Mouse (Mus musculus): Measurements from ENCODE around the gene Hnf1a. TPM values are rescaled to one million over a fixed set of nuclear protein-coding genes. Genes with fewer than 3 reads are reported as not detected.
"Not testable (repeated sequence)": the region's sequence is repeated elsewhere in the genome, so short reads cannot be mapped to it uniquely, and the experiment has no call there.

The Hnf1a gene
- polyA plus RNA-seq, 1 experiment from 2014 or later, result 5.4 TPM

- peak; percentile 78 for ATAC-seq (ENCODE audit: low FRiP score, low TSS enrichment)
- peak; percentile 74 for DNase-seq (ENCODE audit: low spot score)
Observed at GRCm38 (mm10) chr5:114921551-114922365, 49.1 kb downstream of the Hnf1a start.

GRCm38 (mm10) chr5:114917357-114917756 is 53.5 kb downstream of the Hnf1a start:
- not testable (repeated sequence) for H3K27me3 ChIP-seq (ENCODE audit: control insufficient read depth, insufficient read depth, low read length); H3K4me3 ChIP-seq (ENCODE audit: low read depth, low read length); ATAC-seq (ENCODE audit: low FRiP score, low TSS enrichment); H3K9ac ChIP-seq (ENCODE audit: low read length); H3K4me1 ChIP-seq (replicated peaks; ENCODE audit: control insufficient read depth, insufficient read depth); DNase-seq (ENCODE audit: low spot score); H3K36me3 ChIP-seq (ENCODE audit: control insufficient read depth, insufficient read depth, low read length); H3K4me2 ChIP-seq (replicated peaks; ENCODE audit: low read depth); H3K9me3 ChIP-seq (ENCODE audit: control insufficient read depth, low read length); H3K27ac ChIP-seq (replicated peaks)
- WGBS, result 94% methylated on average over 5 of the region's 5 CpGs

More at GRCm38 (mm10) chr5:114921551-114922365, 49.1 kb downstream of the Hnf1a start:
- Histone ChIP-seq H3K4me1 (replicated peaks; ENCODE audit: control insufficient read depth, insufficient read depth) (no peaks in the 10 kb centered on the region), H3K27ac (replicated peaks) (peak overlapping the region; percentile 53; the same call in 1 of the 2 replicates), H3K27me3 (ENCODE audit: control insufficient read depth, insufficient read depth, low read length) (no peaks in the 10 kb centered on the region), H3K9ac (ENCODE audit: low read length) (no peak overlapping the region), H3K9me3 (ENCODE audit: control insufficient read depth, low read length) (no peaks in the 10 kb centered on the region), H3K4me2 (replicated peaks; ENCODE audit: low read depth) (no peak overlapping the region), H3K4me3 (ENCODE audit: low read depth, low read length) (no peak overlapping the region), H3K36me3 (ENCODE audit: control insufficient read depth, insufficient read depth, low read length) (no peaks in the 10 kb centered on the region)
- TF ChIP-seq CTCF (IDR thresholded peaks at IDR 0.05; ENCODE audit: low read depth), result peak; percentile 64
- no peak for TF ChIP-seq EP300 (optimal IDR thresholded peaks at IDR 0.05)
- WGBS, result 62% methylated on average over 19 of the region's 19 CpGs

GRCm38 (mm10) chr5:114916777-114917176 is 54.1 kb downstream of the Hnf1a start:
- Histone ChIP-seq H3K27ac (replicated peaks) (no peak overlapping the region), H3K27me3 (ENCODE audit: control insufficient read depth, insufficient read depth, low read length) (no peaks in the 10 kb centered on the region), H3K9ac (ENCODE audit: low read length) (no peak overlapping the region), H3K36me3 (ENCODE audit: control insufficient read depth, insufficient read depth, low read length) (no peaks in the 10 kb centered on the region), H3K4me1 (replicated peaks; ENCODE audit: control insufficient read depth, insufficient read depth) (no peaks in the 10 kb centered on the region), H3K4me2 (replicated peaks; ENCODE audit: low read depth) (no peak overlapping the region), H3K4me3 (ENCODE audit: low read depth, low read length) (no peak overlapping the region), H3K9me3 (ENCODE audit: control insufficient read depth, low read length) (no peaks in the 10 kb centered on the region)
- DNase-seq (ENCODE audit: low spot score), result no peak
- no peak for ATAC-seq (ENCODE audit: low FRiP score, low TSS enrichment)
- WGBS, result 75% methylated on average over 4 of the region's 4 CpGs
- TF ChIP-seq CTCF (IDR thresholded peaks at IDR 0.05; ENCODE audit: low read depth), result no peak
- no peak for TF ChIP-seq EP300 (optimal IDR thresholded peaks at IDR 0.05)

GRCm38 (mm10) chr5:114915854-114916253 is 55.0 kb downstream of the Hnf1a start:
- no peak for ATAC-seq (ENCODE audit: low FRiP score, low TSS enrichment)
- 78% methylated on average over 5 of the region's 5 CpGs for WGBS

GRCm38 (mm10) chr5:114914855-114915254 is 56.0 kb downstream of the Hnf1a start:
- no peak overlapping the region for H3K4me3 ChIP-seq (ENCODE audit: low read depth, low read length)
- no peak overlapping the region for H3K4me2 ChIP-seq (replicated peaks; ENCODE audit: low read depth)
- no peak overlapping the region for H3K9ac ChIP-seq (ENCODE audit: low read length)
- no peak overlapping the region for H3K27ac ChIP-seq (replicated peaks)
- ATAC-seq (ENCODE audit: low FRiP score, low TSS enrichment), result peak; percentile 31; the same call in 1 of the 2 replicates
- 55% methylated on average over 8 of the region's 8 CpGs for WGBS
- H3K4me1 ChIP-seq (replicated peaks; ENCODE audit: control insufficient read depth, insufficient read depth), result no peaks in the 10 kb centered on the region
- no peaks in the 10 kb centered on the region for H3K27me3 ChIP-seq (ENCODE audit: control insufficient read depth, insufficient read depth, low read length)
- TF ChIP-seq EP300 (optimal IDR thresholded peaks at IDR 0.05) (no peak), CTCF (IDR thresholded peaks at IDR 0.05; ENCODE audit: low read depth) (no peak)
- no peaks in the 10 kb centered on the region for H3K36me3 ChIP-seq (ENCODE audit: control insufficient read depth, insufficient read depth, low read length)
- no peaks in the 10 kb centered on the region for H3K9me3 ChIP-seq (ENCODE audit: control insufficient read depth, low read length)
- DNase-seq (ENCODE audit: low spot score), result no peak

More at GRCm38 (mm10) chr5:114915854-114916253, 55.0 kb downstream of the Hnf1a start:
- no peaks in the 10 kb centered on the region for H3K4me1 ChIP-seq (replicated peaks; ENCODE audit: control insufficient read depth, insufficient read depth)
- TF ChIP-seq EP300 (optimal IDR thresholded peaks at IDR 0.05) (no peak), CTCF (IDR thresholded peaks at IDR 0.05; ENCODE audit: low read depth) (no peak)
- H3K9me3 ChIP-seq (ENCODE audit: control insufficient read depth, low read length), result no peaks in the 10 kb centered on the region
- H3K4me2 ChIP-seq (replicated peaks; ENCODE audit: low read depth), result no peak overlapping the region
- no peaks in the 10 kb centered on the region for H3K36me3 ChIP-seq (ENCODE audit: control insufficient read depth, insufficient read depth, low read length)
- no peak for DNase-seq (ENCODE audit: low spot score)
- H3K4me3 ChIP-seq (ENCODE audit: low read depth, low read length), result no peak overlapping the region
- no peak overlapping the region for H3K9ac ChIP-seq (ENCODE audit: low read length)
- H3K27me3 ChIP-seq (ENCODE audit: control insufficient read depth, insufficient read depth, low read length), result no peaks in the 10 kb centered on the region
- H3K27ac ChIP-seq (replicated peaks), result no peak overlapping the region

GRCm38 (mm10) chr5:114913686-114914085 is 57.2 kb downstream of the Hnf1a start:
- 66% methylated on average over 4 of the region's 4 CpGs for WGBS
- Histone ChIP-seq H3K36me3 (ENCODE audit: control insufficient read depth, insufficient read depth, low read length) (no peaks in the 10 kb centered on the region), H3K4me1 (replicated peaks; ENCODE audit: control insufficient read depth, insufficient read depth) (no peaks in the 10 kb centered on the region), H3K9ac (ENCODE audit: low read length) (no peak overlapping the region), H3K9me3 (ENCODE audit: control insufficient read depth, low read length) (no peaks in the 10 kb centered on the region), H3K27ac (replicated peaks) (no peak overlapping the region), H3K4me2 (replicated peaks; ENCODE audit: low read depth) (no peak overlapping the region), H3K27me3 (ENCODE audit: control insufficient read depth, insufficient read depth, low read length) (no peaks in the 10 kb centered on the region), H3K4me3 (ENCODE audit: low read depth, low read length) (no peak overlapping the region)
- ATAC-seq (ENCODE audit: low FRiP score, low TSS enrichment), result no peak
- TF ChIP-seq EP300 (optimal IDR thresholded peaks at IDR 0.05) (no peak), CTCF (IDR thresholded peaks at IDR 0.05; ENCODE audit: low read depth) (no peak)
- no peak for DNase-seq (ENCODE audit: low spot score)

Measured in stomach, postnatal 0 days (tissue).